Comparison of ENCODE assay signal across 12 mouse cellular contexts in genomic region chr5:24687696-24688095, GRCm38 (mm10). TPM values are rescaled to one million over a fixed set of nuclear protein-coding genes. Genes with fewer than 3 reads are reported as not detected.
DNase-seq lines count a peak whose midpoint lies in the region; ATAC-seq and TF ChIP-seq lines count a peak whose summit lies in the region.
"Had no signal": no experiment of that assay in that cellular context is flagged by ENCODE, and none has a peak within 500 bp of the region (broad histone marks: within the 10 kb centered on the region; RNA-seq: fewer than 3 reads in every experiment).

No protein-coding gene starts in this region.

- no peaks in the 10 kb centered on the region for H3K4me1 ChIP-seq in intestine, postnatal 0 days (replicated peaks; ENCODE audit: control insufficient read depth, insufficient read depth, low read length)
- H3K4me1 ChIP-seq in intestine, embryonic 15.5 days (replicated peaks) = 0 out of 2 replicates have a peak, but pooled peaks cover 5% of the 10 kb centered on the region

- 69% methylated on average over 1 of the region's 1 CpGs for WGBS in intestine, postnatal 0 days
- 75% methylated on average over 1 of the region's 1 CpGs for WGBS in intestine, embryonic 15.5 days

- peak; percentile 35 for DNase-seq in layer of hippocampus, adult 11-12 months (ENCODE audit: low spot score)
- DNase-seq in layer of hippocampus, adult 2 months (ENCODE audit: low spot score in 2 of 2) = no peak
- peak; percentile 51 for DNase-seq in c-Kit-positive CD71-negative TER-119-negative erythroid progenitor cells, embryonic 14.5 days (ENCODE audit: low read depth)
- DNase-seq in lung, postnatal 14 days = peak; percentile 41
- DNase-seq in spleen, postnatal 36 days (ENCODE audit: low spot score in 2 of 2) = peak; percentile 74 to 75
- DNase-seq in urinary bladder, adult 2 months (ENCODE audit: low spot score) = no peak
- DNase-seq: cerebellum, postnatal 25 days had no signal

- no peaks in the 10 kb centered on the region for H3K27me3 ChIP-seq in intestine, postnatal 0 days (replicated peaks; ENCODE audit: control insufficient read depth, insufficient read depth, low read length)
- no peaks in the 10 kb centered on the region for H3K27me3 ChIP-seq in intestine, embryonic 15.5 days (replicated peaks)
- H3K27me3 ChIP-seq: forebrain, embryonic 12.5 days; heart, embryonic 13.5 days had no signal

- peaks cover 32% of the 10 kb centered on the region for H3K36me3 ChIP-seq in intestine, postnatal 0 days (ENCODE audit: control insufficient read depth, insufficient read depth)
- H3K36me3 ChIP-seq in intestine, embryonic 15.5 days = peaks cover 18% of the 10 kb centered on the region; the same call in 1 of the 2 replicates

- H3K9me3 ChIP-seq in intestine, postnatal 0 days (ENCODE audit: control insufficient read depth) = no peaks in the 10 kb centered on the region
- no peaks in the 10 kb centered on the region for H3K9me3 ChIP-seq in intestine, embryonic 15.5 days
- H3K9me3 ChIP-seq: forebrain, embryonic 12.5 days; heart, embryonic 13.5 days had no signal

- H3K4me3 ChIP-seq in layer of hippocampus, adult 2 months = no peak overlapping the region
- no peak overlapping the region for H3K4me3 ChIP-seq in intestine, postnatal 0 days (ENCODE audit: low read depth, low read length)
- no peak overlapping the region for H3K4me3 ChIP-seq in intestine, embryonic 15.5 days (replicated peaks)
- H3K4me3 ChIP-seq: forebrain, embryonic 12.5 days had no signal

- no peak for TF ChIP-seq CTCF in layer of hippocampus, adult 2 months (conservative IDR thresholded peaks at IDR 0.05)
- TF ChIP-seq CTCF in intestine, postnatal 0 days (IDR thresholded peaks at IDR 0.05; ENCODE audit: low read depth) = no peak

- no peak for ATAC-seq in intestine, postnatal 0 days
- ATAC-seq in intestine, embryonic 15.5 days = no peak

- no peak overlapping the region for H3K9ac ChIP-seq in intestine, postnatal 0 days (ENCODE audit: low read depth, low read length)
- H3K9ac ChIP-seq in intestine, embryonic 15.5 days = no peak overlapping the region
- H3K9ac ChIP-seq: forebrain, embryonic 12.5 days; heart, embryonic 13.5 days had no signal

- no peak overlapping the region for H3K4me2 ChIP-seq in intestine, postnatal 0 days (replicated peaks; ENCODE audit: low read depth)
- H3K4me2 ChIP-seq in intestine, embryonic 15.5 days (replicated peaks) = no peak overlapping the region
- H3K4me2 ChIP-seq: forebrain, embryonic 12.5 days had no signal

- H3K27ac ChIP-seq in layer of hippocampus, adult 2 months = no peak overlapping the region
- H3K27ac ChIP-seq in intestine, postnatal 0 days (ENCODE audit: low read depth, low read length) = no peak overlapping the region
- H3K27ac ChIP-seq in intestine, embryonic 15.5 days = no peak overlapping the region
- H3K27ac ChIP-seq: forebrain, embryonic 12.5 days; heart, embryonic 13.5 days; liver, embryonic 14.5 days had no signal

RNA-seq across cellular contexts. Expression of gene Nub1, which starts 2.4 kb away (rescaled TPM):
- total RNA-seq in layer of hippocampus, adult 2 months (2021) = 10 to 100 TPM; 65.9 to 69.0 TPM
- polyA plus RNA-seq in intestine, postnatal 0 days (2015; fragmentation: Nextera tagmentation; extraction: Ambion mirVana) = 18.0 and 19.4 TPM in 2 replicates
- 26.8 and 29.0 TPM in 2 replicates for polyA plus RNA-seq in intestine, embryonic 15.5 days (2015; fragmentation: Nextera tagmentation; extraction: Ambion mirVana)
- polyA plus RNA-seq in urinary bladder, adult 2 months (2012; rRNA removed) = 47.3 and 58.5 TPM in 2 replicates

RNA-seq across cellular contexts. Expression of gene Wdr86, which starts 42.8 kb away (rescaled TPM):
- 1 to 10 TPM in 1 of 2 experiments, under 1 TPM in 1; 0.44 to 1.4 TPM for total RNA-seq in layer of hippocampus, adult 2 months (2021)
- polyA plus RNA-seq in intestine, postnatal 0 days (2015; fragmentation: Nextera tagmentation; extraction: Ambion mirVana) = 2.7 and 2.9 TPM in 2 replicates
- 10.6 and 11.6 TPM in 2 replicates for polyA plus RNA-seq in intestine, embryonic 15.5 days (2015; fragmentation: Nextera tagmentation; extraction: Ambion mirVana)
- 0.62 and 0.98 TPM in 2 replicates for polyA plus RNA-seq in urinary bladder, adult 2 months (2012; rRNA removed)

Comparison
In these comparisons a context has a peak if more than half of its experiments do, and no peak if none do; other contexts are left out.
1. DNase-seq: peak in layer of hippocampus, adult 11-12 months (single experiment), c-Kit-positive CD71-negative TER-119-negative erythroid progenitor cells, embryonic 14.5 days (single experiment), lung, postnatal 14 days (single experiment) and spleen, postnatal 36 days (2 of 2); none in layer of hippocampus, adult 2 months (0 of 2) and urinary bladder, adult 2 months (single experiment).